Mouse (Mus musculus): ENCODE results near the gene Atxn7l1. TPM values are rescaled to one million over a fixed set of nuclear protein-coding genes. Genes with fewer than 3 reads are reported as not detected.

Atxn7l1 gene
- polyA plus RNA-seq, 1 experiment, result 37.1 TPM

- Histone ChIP-seq H3K27me3 (ENCODE audit: control insufficient read depth, insufficient read depth, low read length) (no peaks in the 10 kb centered on the region), H3K4me1 (ENCODE audit: control insufficient read depth, insufficient read depth, insufficient read length) (peaks cover 24% of the 10 kb centered on the region; the same call in 1 of the 2 replicates), H3K36me3 (ENCODE audit: control insufficient read depth, insufficient read depth, low read length) (no peaks in the 10 kb centered on the region), H3K4me3 (ENCODE audit: extremely low read depth, insufficient read depth, insufficient read length) (no peak overlapping the region), H3K27ac (ENCODE audit: insufficient read depth, low read length) (no peak overlapping the region)
- TF ChIP-seq CTCF (IDR thresholded peaks at IDR 0.05; ENCODE audit: extremely low read depth, insufficient read depth, insufficient read length, insufficient replicate concordance) (no peak), POLR2A (IDR thresholded peaks at IDR 0.05; ENCODE audit: low read depth, low read length) (no peak)
- 60% methylated on average over 4 of the region's 4 CpGs for WGBS
- DNase-seq (ENCODE audit: low read depth in 1 of 2, low spot score in 2 of 2), result no peak
Measured at GRCm38 (mm10) chr12:33129410-33129809, 18.1 kb upstream of the Atxn7l1 start.

GRCm38 (mm10) chr12:33130401-33130800 is 17.1 kb upstream of the Atxn7l1 start:
- no peak for DNase-seq (ENCODE audit: low read depth in 1 of 2, low spot score in 2 of 2)
- H3K4me3 ChIP-seq (ENCODE audit: extremely low read depth, insufficient read depth, insufficient read length), result no peak overlapping the region
- no peak for TF ChIP-seq CTCF (IDR thresholded peaks at IDR 0.05; ENCODE audit: extremely low read depth, insufficient read depth, insufficient read length, insufficient replicate concordance)
- no peak for TF ChIP-seq POLR2A (IDR thresholded peaks at IDR 0.05; ENCODE audit: low read depth, low read length)
- 89% methylated on average over 8 of the region's 8 CpGs for WGBS
- no peaks in the 10 kb centered on the region for H3K27me3 ChIP-seq (ENCODE audit: control insufficient read depth, insufficient read depth, low read length)
- no peak overlapping the region for H3K27ac ChIP-seq (ENCODE audit: insufficient read depth, low read length)
- H3K4me1 ChIP-seq (ENCODE audit: control insufficient read depth, insufficient read depth, insufficient read length), result peaks cover 24% of the 10 kb centered on the region; the same call in 1 of the 2 replicates
- no peaks in the 10 kb centered on the region for H3K36me3 ChIP-seq (ENCODE audit: control insufficient read depth, insufficient read depth, low read length)

- WGBS, result 2% methylated on average over 7 of the region's 7 CpGs
- DNase-seq (ENCODE audit: low read depth in 1 of 2, low spot score in 2 of 2), result peak in 1 of 2 experiments; percentile 80
- Histone ChIP-seq H3K36me3 (ENCODE audit: control insufficient read depth, insufficient read depth, low read length) (no peaks in the 10 kb centered on the region), H3K27ac (ENCODE audit: insufficient read depth, low read length) (peak overlapping the region; percentile 74), H3K4me3 (ENCODE audit: extremely low read depth, insufficient read depth, insufficient read length) (no peak overlapping the region), H3K4me1 (ENCODE audit: control insufficient read depth, insufficient read depth, insufficient read length) (peaks cover 24% of the 10 kb centered on the region; the same call in 1 of the 2 replicates), H3K27me3 (ENCODE audit: control insufficient read depth, insufficient read depth, low read length) (no peaks in the 10 kb centered on the region)
- no peak for TF ChIP-seq CTCF (IDR thresholded peaks at IDR 0.05; ENCODE audit: extremely low read depth, insufficient read depth, insufficient read length, insufficient replicate concordance)
- no peak for TF ChIP-seq POLR2A (IDR thresholded peaks at IDR 0.05; ENCODE audit: low read depth, low read length)
Measured at GRCm38 (mm10) chr12:33131796-33132195, 15.7 kb upstream of the Atxn7l1 start.

GRCm38 (mm10) chr12:33137857-33138256 is 9.6 kb upstream of the Atxn7l1 start:
- WGBS, result 53% methylated on average over 1 of the region's 1 CpGs
- TF ChIP-seq CTCF (IDR thresholded peaks at IDR 0.05; ENCODE audit: extremely low read depth, insufficient read depth, insufficient read length, insufficient replicate concordance) (no peak), POLR2A (IDR thresholded peaks at IDR 0.05; ENCODE audit: low read depth, low read length) (no peak)
- Histone ChIP-seq H3K36me3 (ENCODE audit: control insufficient read depth, insufficient read depth, low read length) (no peaks in the 10 kb centered on the region), H3K27ac (ENCODE audit: insufficient read depth, low read length) (no peak overlapping the region), H3K27me3 (ENCODE audit: control insufficient read depth, insufficient read depth, low read length) (no peaks in the 10 kb centered on the region), H3K4me3 (ENCODE audit: extremely low read depth, insufficient read depth, insufficient read length) (no peak overlapping the region), H3K4me1 (ENCODE audit: control insufficient read depth, insufficient read depth, insufficient read length) (peaks cover 8% of the 10 kb centered on the region; the same call in 1 of the 2 replicates)
- no peak for DNase-seq (ENCODE audit: low read depth in 1 of 2, low spot score in 2 of 2)

- no peak overlapping the region for H3K4me3 ChIP-seq (ENCODE audit: extremely low read depth, insufficient read depth, insufficient read length)
- no peak for DNase-seq (ENCODE audit: low read depth in 1 of 2, low spot score in 2 of 2)
- H3K36me3 ChIP-seq (ENCODE audit: control insufficient read depth, insufficient read depth, low read length), result no peaks in the 10 kb centered on the region
- no peak for TF ChIP-seq POLR2A (IDR thresholded peaks at IDR 0.05; ENCODE audit: low read depth, low read length)
- TF ChIP-seq CTCF (IDR thresholded peaks at IDR 0.05; ENCODE audit: extremely low read depth, insufficient read depth, insufficient read length, insufficient replicate concordance), result no peak
- H3K27ac ChIP-seq (ENCODE audit: insufficient read depth, low read length), result no peak overlapping the region
- H3K4me1 ChIP-seq (ENCODE audit: control insufficient read depth, insufficient read depth, insufficient read length), result peaks cover 2% of the 10 kb centered on the region; the same call in 1 of the 2 replicates
- WGBS, result 90% methylated on average over 3 of the region's 3 CpGs
- no peaks in the 10 kb centered on the region for H3K27me3 ChIP-seq (ENCODE audit: control insufficient read depth, insufficient read depth, low read length)
Measured at GRCm38 (mm10) chr12:33139083-33139482, 8.4 kb upstream of the Atxn7l1 start.

- Histone ChIP-seq H3K27ac (ENCODE audit: insufficient read depth, low read length) (no peak overlapping the region), H3K4me3 (ENCODE audit: extremely low read depth, insufficient read depth, insufficient read length) (no peak overlapping the region), H3K4me1 (ENCODE audit: control insufficient read depth, insufficient read depth, insufficient read length) (no peaks in the 10 kb centered on the region; the same call in none of the 2 replicates), H3K27me3 (ENCODE audit: control insufficient read depth, insufficient read depth, low read length) (0 out of 2 replicates have a peak, but pooled peaks cover 3% of the 10 kb centered on the region), H3K36me3 (ENCODE audit: control insufficient read depth, insufficient read depth, low read length) (no peaks in the 10 kb centered on the region)
- TF ChIP-seq CTCF (IDR thresholded peaks at IDR 0.05; ENCODE audit: extremely low read depth, insufficient read depth, insufficient read length, insufficient replicate concordance) (no peak), POLR2A (IDR thresholded peaks at IDR 0.05; ENCODE audit: low read depth, low read length) (no peak)
- no peak for DNase-seq (ENCODE audit: low read depth in 1 of 2, low spot score in 2 of 2)
- WGBS, result 91% methylated on average over 8 of the region's 8 CpGs
Measured at GRCm38 (mm10) chr12:33144456-33144855, 3.0 kb upstream of the Atxn7l1 start.

GRCm38 (mm10) chr12:33146622-33147433 is 665 bp upstream of the Atxn7l1 start:
- H3K36me3 ChIP-seq (ENCODE audit: control insufficient read depth, insufficient read depth, low read length), result no peaks in the 10 kb centered on the region
- peak overlapping the region; percentile 71 for H3K4me3 ChIP-seq (ENCODE audit: extremely low read depth, insufficient read depth, insufficient read length)
- H3K27me3 ChIP-seq (ENCODE audit: control insufficient read depth, insufficient read depth, low read length), result 0 out of 2 replicates have a peak, but pooled peaks cover 3% of the 10 kb centered on the region
- no peaks in the 10 kb centered on the region; the same call in none of the 2 replicates for H3K4me1 ChIP-seq (ENCODE audit: control insufficient read depth, insufficient read depth, insufficient read length)
- H3K27ac ChIP-seq (ENCODE audit: insufficient read depth, low read length), result no peak overlapping the region
- WGBS, result 15% methylated on average over 29 of the region's 29 CpGs
- TF ChIP-seq POLR2A (IDR thresholded peaks at IDR 0.05; ENCODE audit: low read depth, low read length) (no peak), CTCF (IDR thresholded peaks at IDR 0.05; ENCODE audit: extremely low read depth, insufficient read depth, insufficient read length, insufficient replicate concordance) (no peak)
- no peak for DNase-seq (ENCODE audit: low read depth in 1 of 2, low spot score in 2 of 2)

Measured in spleen, adult 2 months (tissue).